Comparison of ENCODE assay signal across 7 mouse cellular contexts in genomic region chr13:106941211-106941976, GRCm38 (mm10). TPM values are rescaled to one million over a fixed set of nuclear protein-coding genes. Genes with fewer than 3 reads are reported as not detected.
A peak's percentile ranks its signal among the peaks of the same experiment; 100 is the strongest.
DNase-seq lines count a peak whose midpoint lies in the region; ATAC-seq lines count a peak whose summit lies in the region.

No protein-coding gene starts in this region.

- no peak overlapping the region for H3K9ac ChIP-seq in neural tube, embryonic 15.5 days (replicated peaks)
- H3K9ac ChIP-seq in embryonic facial prominence, embryonic 13.5 days, result no peak overlapping the region
- H3K9ac ChIP-seq in limb, embryonic 11.5 days (ENCODE audit: low read length), result no peak overlapping the region

- WGBS in neural tube, embryonic 15.5 days, result 37% methylated on average over 7 of the region's 7 CpGs
- WGBS in embryonic facial prominence, embryonic 13.5 days, result 20% methylated on average over 7 of the region's 7 CpGs
- WGBS in limb, embryonic 11.5 days, result 22% methylated on average over 7 of the region's 7 CpGs

- H3K9me3 ChIP-seq in neural tube, embryonic 15.5 days (replicated peaks), result no peaks in the 10 kb centered on the region
- H3K9me3 ChIP-seq in embryonic facial prominence, embryonic 13.5 days, result no peaks in the 10 kb centered on the region
- H3K9me3 ChIP-seq in limb, embryonic 11.5 days (ENCODE audit: control insufficient read depth, low read length), result no peaks in the 10 kb centered on the region

- no peak overlapping the region for H3K4me2 ChIP-seq in neural tube, embryonic 15.5 days
- peak overlapping the region; percentile 41 for H3K4me2 ChIP-seq in embryonic facial prominence, embryonic 13.5 days
- H3K4me2 ChIP-seq in limb, embryonic 11.5 days (ENCODE audit: low read depth, severe bottlenecking), result no peak overlapping the region

- H3K4me3 ChIP-seq in neural tube, embryonic 15.5 days (replicated peaks), result no peak overlapping the region
- H3K4me3 ChIP-seq in embryonic facial prominence, embryonic 13.5 days, result peak overlapping the region; percentile 24
- H3K4me3 ChIP-seq in limb, embryonic 11.5 days (ENCODE audit: low read depth, low read length), result no peak overlapping the region

- intact Hi-C loops in left cerebral cortex, postnatal 4 days (cut with DNase I), result no loop called here

- DNase-seq in neural tube, embryonic 10.5 days (ENCODE audit: extremely low spot score, low spot score), result peak; percentile 25
- peak; percentile 45 for DNase-seq in limb, embryonic 11.5 days (ENCODE audit: low spot score)
- no peak for DNase-seq in left cerebral cortex, postnatal 4 days
- DNase-seq in spleen, adult 12 weeks (ENCODE audit: low spot score), result no peak

- no peak overlapping the region for H3K27ac ChIP-seq in neural tube, embryonic 15.5 days (replicated peaks)
- no peak overlapping the region for H3K27ac ChIP-seq in embryonic facial prominence, embryonic 13.5 days
- no peak overlapping the region for H3K27ac ChIP-seq in limb, embryonic 11.5 days (replicated peaks; ENCODE audit: low read depth, low read length)

- ATAC-seq in neural tube, embryonic 15.5 days (ENCODE audit: low FRiP score), result no peak
- no peak for ATAC-seq in embryonic facial prominence, embryonic 13.5 days (ENCODE audit: insufficient number of reproducible peaks, insufficient read depth, low FRiP score, low TSS enrichment, low read depth)
- no peak for ATAC-seq in limb, embryonic 11.5 days (ENCODE audit: insufficient number of reproducible peaks, low FRiP score, low TSS enrichment, low read depth)
- no peak for ATAC-seq in activated CD4-positive, CD25-positive, alpha-beta regulatory T cell, adult 4 months

- no peaks in the 10 kb centered on the region for H3K27me3 ChIP-seq in neural tube, embryonic 15.5 days (replicated peaks)
- H3K27me3 ChIP-seq in embryonic facial prominence, embryonic 13.5 days, result no peaks in the 10 kb centered on the region
- no peaks in the 10 kb centered on the region for H3K27me3 ChIP-seq in limb, embryonic 11.5 days (ENCODE audit: control insufficient read depth, insufficient read depth, low read length)

- 0 out of 2 replicates have a peak, but pooled peaks cover 4% of the 10 kb centered on the region for H3K4me1 ChIP-seq in neural tube, embryonic 15.5 days
- peaks cover 3% of the 10 kb centered on the region; the same call in 1 of the 2 replicates for H3K4me1 ChIP-seq in embryonic facial prominence, embryonic 13.5 days
- no peaks in the 10 kb centered on the region for H3K4me1 ChIP-seq in limb, embryonic 11.5 days (ENCODE audit: control insufficient read depth, insufficient read depth, low read length)

- no peaks in the 10 kb centered on the region for H3K36me3 ChIP-seq in neural tube, embryonic 15.5 days
- H3K36me3 ChIP-seq in embryonic facial prominence, embryonic 13.5 days, result no peaks in the 10 kb centered on the region
- no peaks in the 10 kb centered on the region for H3K36me3 ChIP-seq in limb, embryonic 11.5 days (ENCODE audit: control insufficient read depth, insufficient read depth, low read length)

RNA-seq across cellular contexts. Expression of gene Ipo11, which starts 4.6 kb away (rescaled TPM):
- polyA plus RNA-seq in neural tube, embryonic 15.5 days (2015; fragmentation: Nextera tagmentation; extraction: Ambion mirVana), result 37.9 and 41.3 TPM in 2 replicates
- 47.8 and 50.3 TPM in 2 replicates for polyA plus RNA-seq in embryonic facial prominence, embryonic 13.5 days (2015; fragmentation: Nextera tagmentation; extraction: Ambion mirVana)
- polyA plus RNA-seq in limb, embryonic 11.5 days (2014; fragmentation: Nextera tagmentation; extraction: Ambion mirVana), result 69.2 and 70.5 TPM in 2 replicates
- polyA plus RNA-seq in activated CD4-positive, CD25-positive, alpha-beta regulatory T cell, adult 4 months (2017; shearing (Covaris generic)), result 10 to 100 TPM; 24.2 to 36.6 TPM
- total RNA-seq in left cerebral cortex, postnatal 4 days (2021), result 10 to 100 TPM; 61.4 to 70.6 TPM

RNA-seq across cellular contexts. Expression of gene Dimt1, which starts 5.5 kb away (rescaled TPM):
- 37.5 and 39.8 TPM in 2 replicates for polyA plus RNA-seq in neural tube, embryonic 15.5 days (2015; fragmentation: Nextera tagmentation; extraction: Ambion mirVana)
- polyA plus RNA-seq in embryonic facial prominence, embryonic 13.5 days (2015; fragmentation: Nextera tagmentation; extraction: Ambion mirVana), result 50.8 and 55.3 TPM in 2 replicates
- polyA plus RNA-seq in limb, embryonic 11.5 days (2014; fragmentation: Nextera tagmentation; extraction: Ambion mirVana), result 56.4 and 58.6 TPM in 2 replicates
- 10 to 100 TPM; 25.5 to 34.2 TPM for polyA plus RNA-seq in activated CD4-positive, CD25-positive, alpha-beta regulatory T cell, adult 4 months (2017; shearing (Covaris generic))
- 10 to 100 TPM; 20.7 to 25.3 TPM for total RNA-seq in left cerebral cortex, postnatal 4 days (2021)

Comparison
In these comparisons a context has a peak if more than half of its experiments do, and no peak if none do; other contexts are left out.
1. DNase-seq: peak in neural tube, embryonic 10.5 days (single experiment) and limb, embryonic 11.5 days (single experiment); none in left cerebral cortex, postnatal 4 days (single experiment) and spleen, adult 12 weeks (single experiment).